Mouse (Mus musculus): ENCODE measurements around the gene Otos. TPM values are rescaled to one million over a fixed set of nuclear protein-coding genes. Genes with fewer than 3 reads are reported as not detected.

Otos gene
- polyA plus RNA-seq, 1 experiment from 2014 or later, result 0.05 TPM

GRCm38 (mm10) chr1:92632196-92632595 is 16.4 kb downstream of the Otos start:
- Histone ChIP-seq H3K36me3 (replicated peaks) (peaks cover 21% of the 10 kb centered on the region), H3K9me3 (no peaks in the 10 kb centered on the region), H3K4me3 (no peak overlapping the region), H3K27ac (replicated peaks) (no peak overlapping the region), H3K4me1 (peaks cover 9% of the 10 kb centered on the region; the same call in 1 of the 2 replicates), H3K27me3 (replicated peaks; ENCODE audit: low read depth, poor library complexity, severe bottlenecking) (no peaks in the 10 kb centered on the region)
- 79% methylated on average over 5 of the region's 5 CpGs for WGBS
- DNase-seq (ENCODE audit: low spot score), result no peak

- H3K4me3 ChIP-seq, result no peak overlapping the region
- DNase-seq (ENCODE audit: low spot score), result no peak
- WGBS, result 76% methylated on average over 4 of the region's 4 CpGs
- H3K9me3 ChIP-seq, result no peaks in the 10 kb centered on the region
- no peak overlapping the region for H3K27ac ChIP-seq (replicated peaks)
- H3K27me3 ChIP-seq (replicated peaks; ENCODE audit: low read depth, poor library complexity, severe bottlenecking), result no peaks in the 10 kb centered on the region
- H3K4me1 ChIP-seq, result no peaks in the 10 kb centered on the region
- no peaks in the 10 kb centered on the region for H3K36me3 ChIP-seq (replicated peaks)
These were observed 20.4 kb downstream of the Otos start for GRCm38 (mm10) chr1:92628227-92628626.

GRCm38 (mm10) chr1:92618360-92618759 is 30.3 kb downstream of the Otos start:
- Histone ChIP-seq H3K4me1 (no peaks in the 10 kb centered on the region), H3K9me3 (no peaks in the 10 kb centered on the region), H3K4me3 (no peak overlapping the region), H3K27ac (replicated peaks) (no peak overlapping the region), H3K36me3 (replicated peaks) (no peaks in the 10 kb centered on the region), H3K27me3 (replicated peaks; ENCODE audit: low read depth, poor library complexity, severe bottlenecking) (peaks cover 4% of the 10 kb centered on the region; the same call in 1 of the 2 replicates)
- WGBS, result 71% methylated on average over 4 of the region's 4 CpGs
- no peak for DNase-seq (ENCODE audit: low spot score)

GRCm38 (mm10) chr1:92617488-92617887 is 31.2 kb downstream of the Otos start, which contains the start of gene Olfr12:
Gene Olfr12 (plus strand): TSS chr1:92617788.
- no peaks in the 10 kb centered on the region for H3K36me3 ChIP-seq (replicated peaks)
- H3K27ac ChIP-seq (replicated peaks), result no peak within 1 kb of the TSS
- no peak for DNase-seq (ENCODE audit: low spot score)
- no peaks in the 10 kb centered on the region for H3K9me3 ChIP-seq
- no peaks in the 10 kb centered on the region for H3K4me1 ChIP-seq
- H3K4me3 ChIP-seq, result no peak within 1 kb of the TSS
- H3K27me3 ChIP-seq (replicated peaks; ENCODE audit: low read depth, poor library complexity, severe bottlenecking), result peaks cover 4% of the 10 kb centered on the region; the same call in 1 of the 2 replicates
- WGBS, result 72% methylated on average over 2 of the region's 2 CpGs

GRCm38 (mm10) chr1:92616046-92616445 is 32.6 kb downstream of the Otos start:
- Histone ChIP-seq H3K27me3 (replicated peaks; ENCODE audit: low read depth, poor library complexity, severe bottlenecking) (peaks cover 12% of the 10 kb centered on the region), H3K27ac (replicated peaks) (no peak overlapping the region), H3K9me3 (no peaks in the 10 kb centered on the region), H3K4me3 (no peak overlapping the region), H3K4me1 (no peaks in the 10 kb centered on the region), H3K36me3 (replicated peaks) (no peaks in the 10 kb centered on the region)
- no peak for DNase-seq (ENCODE audit: low spot score)
- 78% methylated on average over 1 of the region's 1 CpGs for WGBS

GRCm38 (mm10) chr1:92614516-92614915 is 34.1 kb downstream of the Otos start:
- Histone ChIP-seq H3K4me1 (no peaks in the 10 kb centered on the region), H3K4me3 (no peak overlapping the region), H3K27me3 (replicated peaks; ENCODE audit: low read depth, poor library complexity, severe bottlenecking) (peaks cover 12% of the 10 kb centered on the region), H3K9me3 (no peaks in the 10 kb centered on the region), H3K36me3 (replicated peaks) (no peaks in the 10 kb centered on the region), H3K27ac (replicated peaks) (no peak overlapping the region)
- 12% methylated on average over 1 of the region's 1 CpGs for WGBS
- no peak for DNase-seq (ENCODE audit: low spot score)

- Histone ChIP-seq H3K4me1 (no peaks in the 10 kb centered on the region), H3K4me3 (no peak overlapping the region)
- no peak for DNase-seq (ENCODE audit: low spot score)
These were observed 35.5 kb downstream of the Otos start for GRCm38 (mm10) chr1:92613175-92613574.

GRCm38 (mm10) chr1:92611008-92611407 is 37.6 kb downstream of the Otos start:
- no peaks in the 10 kb centered on the region for H3K4me1 ChIP-seq
- H3K4me3 ChIP-seq, result no peak overlapping the region
- peaks cover 8% of the 10 kb centered on the region; the same call in 1 of the 2 replicates for H3K27me3 ChIP-seq (replicated peaks; ENCODE audit: low read depth, poor library complexity, severe bottlenecking)
- WGBS, result 6% methylated on average over 5 of the region's 5 CpGs
- no peaks in the 10 kb centered on the region for H3K36me3 ChIP-seq (replicated peaks)
- H3K27ac ChIP-seq (replicated peaks), result no peak overlapping the region
- peak; percentile 71 for DNase-seq (ENCODE audit: low spot score)
- H3K9me3 ChIP-seq, result no peaks in the 10 kb centered on the region

More at GRCm38 (mm10) chr1:92613175-92613574, 35.5 kb downstream of the Otos start:
- no peaks in the 10 kb centered on the region for H3K36me3 ChIP-seq (replicated peaks)
- H3K9me3 ChIP-seq, result no peaks in the 10 kb centered on the region
- H3K27me3 ChIP-seq (replicated peaks; ENCODE audit: low read depth, poor library complexity, severe bottlenecking), result peaks cover 12% of the 10 kb centered on the region
- WGBS, result 54% methylated on average over 4 of the region's 4 CpGs
- no peak overlapping the region for H3K27ac ChIP-seq (replicated peaks)

- DNase-seq (ENCODE audit: low spot score), result no peak
- Histone ChIP-seq H3K27me3 (replicated peaks; ENCODE audit: low read depth, poor library complexity, severe bottlenecking) (peaks cover 8% of the 10 kb centered on the region; the same call in 1 of the 2 replicates), H3K4me3 (no peak overlapping the region), H3K36me3 (replicated peaks) (no peaks in the 10 kb centered on the region), H3K4me1 (no peaks in the 10 kb centered on the region), H3K9me3 (no peaks in the 10 kb centered on the region), H3K27ac (replicated peaks) (no peak overlapping the region)
- WGBS, result 81% methylated on average over 4 of the region's 4 CpGs
These were observed 40.9 kb downstream of the Otos start for GRCm38 (mm10) chr1:92607711-92608110.

GRCm38 (mm10) chr1:92605482-92605881 is 43.2 kb downstream of the Otos start, which contains the start of gene Olfr1410:
Gene Olfr1410 (plus strand): TSS chr1:92605782.
- H3K27me3 ChIP-seq (replicated peaks; ENCODE audit: low read depth, poor library complexity, severe bottlenecking), result no peaks in the 10 kb centered on the region
- no peak within 1 kb of the TSS for H3K27ac ChIP-seq (replicated peaks)
- 88% methylated on average over 1 of the region's 1 CpGs for WGBS
- H3K9me3 ChIP-seq, result no peaks in the 10 kb centered on the region
- no peak within 1 kb of the TSS for H3K4me3 ChIP-seq
- no peaks in the 10 kb centered on the region for H3K36me3 ChIP-seq (replicated peaks)
- no peak for DNase-seq (ENCODE audit: low spot score)
- no peaks in the 10 kb centered on the region for H3K4me1 ChIP-seq

GRCm38 (mm10) chr1:92596019-92596418 is 52.6 kb downstream of the Otos start:
- Histone ChIP-seq H3K36me3 (replicated peaks) (no peaks in the 10 kb centered on the region), H3K9me3 (no peaks in the 10 kb centered on the region), H3K27me3 (replicated peaks; ENCODE audit: low read depth, poor library complexity, severe bottlenecking) (no peaks in the 10 kb centered on the region), H3K4me1 (no peaks in the 10 kb centered on the region), H3K27ac (replicated peaks) (no peak overlapping the region), H3K4me3 (no peak overlapping the region)
- DNase-seq (ENCODE audit: low spot score), result no peak
- WGBS, result 88% methylated on average over 3 of the region's 3 CpGs
